Mouse (Mus musculus) liver, adult 2 months (tissue): ENCODE measurements at regions not wholly inside any gene's neighbourhood (a gene's known extent, or its start where the extent isn't known, plus 50 kb on each side); places are given as distances from the start of the nearest gene placed in this dataset.

Experiments used
- CTCF ChIP-seq: fragments of 200-500 bp; IDR thresholded peaks from 2 replicates; pipeline ENCODE4 v1.5.1; 2011; ENCODE audit warnings: low read depth, low read length, control low read depth
- POLR2A ChIP-seq: fragments of 200-500 bp; IDR thresholded peaks from 2 replicates; pipeline ENCODE4 v1.6.1; 2011; ENCODE audit warnings: low read length, control low read depth; ENCODE audit not compliant: insufficient read depth; ENCODE audit errors: extremely low read depth

- TF ChIP-seq CTCF (no peak), POLR2A (no peak)
These were observed 594.1 kb upstream of the Klhl29 start for GRCm38 (mm10) chr12:5969556-5969955.
